Comparison of ENCODE assay signal across 13 mouse cellular contexts in genomic region chr19:43480512-43480911, GRCm38 (mm10).
"Had no signal": no experiment of that assay in that cellular context is flagged by ENCODE, and none has a peak within 500 bp of the region (broad histone marks: within the 10 kb centered on the region; RNA-seq: fewer than 3 reads in every experiment).

No protein-coding gene starts in this region.

- H3K4me3 ChIP-seq: limb, embryonic 13.5 days; midbrain, embryonic 10.5 days; midbrain, embryonic 15.5 days; neural tube, embryonic 13.5 days had no signal

- H3K4me1 ChIP-seq: midbrain, embryonic 10.5 days; midbrain, embryonic 15.5 days had no signal

- H3K9ac ChIP-seq: limb, embryonic 13.5 days; liver, embryonic 14.5 days; midbrain, embryonic 15.5 days; neural tube, embryonic 13.5 days had no signal

- H3K36me3 ChIP-seq: limb, embryonic 13.5 days; midbrain, embryonic 10.5 days; midbrain, embryonic 15.5 days; neural tube, embryonic 13.5 days had no signal

- H3K27me3 ChIP-seq: limb, embryonic 13.5 days; midbrain, embryonic 15.5 days; neural tube, embryonic 13.5 days had no signal

- H3K4me2 ChIP-seq: limb, embryonic 13.5 days; midbrain, embryonic 15.5 days; neural tube, embryonic 13.5 days had no signal

- H3K9me3 ChIP-seq: limb, embryonic 13.5 days; midbrain, embryonic 10.5 days; midbrain, embryonic 15.5 days; neural tube, embryonic 13.5 days had no signal

- H3K27ac ChIP-seq: limb, embryonic 13.5 days; liver, embryonic 14.5 days; midbrain, embryonic 10.5 days; midbrain, embryonic 15.5 days; neural tube, embryonic 13.5 days had no signal

- DNase-seq: kidney, postnatal 25 days; left cerebral cortex, postnatal 4 days; lung, adult 18-20 months; lung, postnatal 4 days; right cerebral cortex, postnatal 4 days; spleen, adult 18-20 months; thymus, adult 18-20 months; thymus, postnatal 14 days had no signal

- ATAC-seq: midbrain, embryonic 15.5 days had no signal
